10 mouse cellular contexts compared by ENCODE assay signal in the genomic region with DNA sequence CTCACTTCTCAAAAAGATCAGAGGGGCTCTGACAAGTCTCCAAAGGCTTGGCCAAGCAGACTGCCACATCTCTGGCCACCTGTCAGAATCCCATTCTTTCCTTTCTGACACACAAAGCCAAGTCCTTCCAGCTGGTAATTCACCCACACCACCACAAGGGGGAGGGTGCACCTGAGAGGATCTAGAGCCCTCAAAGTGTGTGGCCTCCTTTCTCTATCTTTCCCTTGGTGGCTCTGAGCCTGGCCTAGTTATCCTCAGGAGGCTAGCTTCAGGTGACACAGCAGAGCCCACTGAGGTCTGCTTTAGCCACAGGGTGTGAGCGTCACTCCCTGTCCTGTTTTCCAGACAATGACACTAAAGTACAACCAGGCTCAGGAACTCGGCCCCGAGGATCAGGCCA. TPM values are rescaled to one million over a fixed set of nuclear protein-coding genes. Genes with fewer than 3 reads are reported as not detected.
DNase-seq lines count a peak whose midpoint lies in the region; ATAC-seq and TF ChIP-seq lines count a peak whose summit lies in the region.
"Had no signal": no experiment of that assay in that cellular context is flagged by ENCODE, and none has a peak within 500 bp of the region (broad histone marks: within the 10 kb centered on the region; RNA-seq: fewer than 3 reads in every experiment).

No protein-coding gene starts in this region.

- H3K9ac ChIP-seq in hindbrain, embryonic 14.5 days = no peak overlapping the region
- no peak overlapping the region for H3K9ac ChIP-seq in hindbrain, embryonic 16.5 days (ENCODE audit: low read depth, low read length)
- H3K9ac ChIP-seq in MEL (ENCODE audit: control insufficient read depth, low read depth, low read length, poor library complexity, severe bottlenecking) = no peak overlapping the region
- peak overlapping the region; percentile 46; the same call in 1 of the 2 replicates for H3K9ac ChIP-seq in heart, embryonic 11.5 days (ENCODE audit: low read depth, low read length)
- H3K9ac ChIP-seq: embryonic facial prominence, embryonic 13.5 days had no signal

- H3K9me3 ChIP-seq in hindbrain, embryonic 14.5 days (ENCODE audit: control insufficient read depth, low read length) = no peaks in the 10 kb centered on the region
- no peaks in the 10 kb centered on the region for H3K9me3 ChIP-seq in hindbrain, embryonic 16.5 days (ENCODE audit: control insufficient read depth, low read length)
- no peaks in the 10 kb centered on the region for H3K9me3 ChIP-seq in MEL (replicated peaks; ENCODE audit: insufficient read depth, low read length)
- H3K9me3 ChIP-seq in heart, embryonic 11.5 days (replicated peaks; ENCODE audit: control insufficient read depth, low read length) = no peaks in the 10 kb centered on the region
- H3K9me3 ChIP-seq: embryonic facial prominence, embryonic 13.5 days; megakaryocyte, embryonic 14.5 days had no signal

- peaks cover 80% of the 10 kb centered on the region for H3K36me3 ChIP-seq in hindbrain, embryonic 14.5 days (replicated peaks; ENCODE audit: control insufficient read depth, insufficient read depth)
- peaks cover 4% of the 10 kb centered on the region for H3K36me3 ChIP-seq in hindbrain, embryonic 16.5 days (ENCODE audit: control insufficient read depth, insufficient read depth, low read length)
- peaks cover 0 to 5% of the 10 kb centered on the region in 2 experiments; a peak in 2 of 4 replicates for H3K36me3 ChIP-seq in MEL (ENCODE audit: control insufficient read depth in 1 of 2, insufficient read depth in 2 of 2, low read length in 2 of 2)
- H3K36me3 ChIP-seq in heart, embryonic 11.5 days (ENCODE audit: control insufficient read depth, insufficient read depth, low read length) = peaks cover 18% of the 10 kb centered on the region; the same call in 1 of the 2 replicates

- H3K27me3 ChIP-seq in hindbrain, embryonic 14.5 days (ENCODE audit: control insufficient read depth, insufficient read depth, low read length) = no peaks in the 10 kb centered on the region
- H3K27me3 ChIP-seq in hindbrain, embryonic 16.5 days (replicated peaks; ENCODE audit: control insufficient read depth, insufficient read depth, low read length) = no peaks in the 10 kb centered on the region
- H3K27me3 ChIP-seq in MEL (ENCODE audit: control insufficient read depth in 1 of 2, insufficient read depth in 2 of 2, low read length in 2 of 2) = no peaks in the 10 kb centered on the region
- no peaks in the 10 kb centered on the region for H3K27me3 ChIP-seq in cerebellum, adult 2 months (ENCODE audit: control insufficient read depth, insufficient read depth, low read length)
- no peaks in the 10 kb centered on the region for H3K27me3 ChIP-seq in heart, embryonic 11.5 days (ENCODE audit: control insufficient read depth, insufficient read depth, low read length)
- H3K27me3 ChIP-seq: embryonic facial prominence, embryonic 13.5 days; megakaryocyte, embryonic 14.5 days had no signal

- no peaks in the 10 kb centered on the region for H3K4me1 ChIP-seq in hindbrain, embryonic 14.5 days (replicated peaks; ENCODE audit: control insufficient read depth, insufficient read depth, low read length)
- H3K4me1 ChIP-seq in hindbrain, embryonic 16.5 days (ENCODE audit: control insufficient read depth, insufficient read depth, low read depth, low read length) = 0 out of 2 replicates have a peak, but pooled peaks cover 3% of the 10 kb centered on the region
- peaks cover 0 to 4% of the 10 kb centered on the region in 2 experiments; a peak in 1 of 4 replicates for H3K4me1 ChIP-seq in MEL (ENCODE audit: control insufficient read depth in 1 of 2, insufficient read depth in 2 of 2, low read length in 2 of 2)
- H3K4me1 ChIP-seq in cerebellum, adult 2 months (ENCODE audit: control insufficient read depth, insufficient read depth, low read length) = peaks cover 27% of the 10 kb centered on the region
- H3K4me1 ChIP-seq in heart, embryonic 11.5 days (ENCODE audit: control insufficient read depth, insufficient read depth, low read length) = 0 out of 2 replicates have a peak, but pooled peaks cover 13% of the 10 kb centered on the region

- WGBS in hindbrain, embryonic 14.5 days = 82% methylated on average over 3 of the region's 3 CpGs
- 91% methylated on average over 3 of the region's 3 CpGs for WGBS in hindbrain, embryonic 16.5 days
- 57% methylated on average over 3 of the region's 3 CpGs for WGBS in cerebellum, adult 2 months
- 54% methylated on average over 3 of the region's 3 CpGs for WGBS in heart, embryonic 11.5 days (ENCODE audit: insufficient replicate concordance)

- no peak overlapping the region for H3K27ac ChIP-seq in hindbrain, embryonic 14.5 days
- H3K27ac ChIP-seq in hindbrain, embryonic 16.5 days (ENCODE audit: low read depth, low read length) = no peak overlapping the region
- no peak overlapping the region for H3K27ac ChIP-seq in MEL (ENCODE audit: control insufficient read depth, low read depth, low read length)
- H3K27ac ChIP-seq in cerebellum, adult 2 months (ENCODE audit: insufficient read depth, low read length) = no peak overlapping the region
- H3K27ac ChIP-seq in heart, embryonic 11.5 days (ENCODE audit: low read depth, low read length) = peak overlapping the region; percentile 74
- H3K27ac ChIP-seq: embryonic facial prominence, embryonic 13.5 days had no signal

- no peak for ATAC-seq in hindbrain, embryonic 14.5 days (ENCODE audit: low FRiP score)
- ATAC-seq in hindbrain, embryonic 16.5 days = no peak
- no peak for ATAC-seq in heart, embryonic 11.5 days (replicated peaks; ENCODE audit: insufficient number of reproducible peaks, low FRiP score, low TSS enrichment)

- no peaks in the 10 kb centered on the region for H3K79me2 ChIP-seq in MEL (ENCODE audit: control insufficient read depth, insufficient read depth, low read length, poor library complexity)

- no peak overlapping the region for H3K4me2 ChIP-seq in hindbrain, embryonic 14.5 days (replicated peaks)
- no peak overlapping the region for H3K4me2 ChIP-seq in hindbrain, embryonic 16.5 days (ENCODE audit: low read length)
- H3K4me2 ChIP-seq in heart, embryonic 11.5 days = no peak overlapping the region
- H3K4me2 ChIP-seq: embryonic facial prominence, embryonic 13.5 days had no signal

- intact Hi-C loops in left cerebral cortex, postnatal 14 days (cut with DNase I) = no loop called here

- TF ChIP-seq EP300 in MEL (IDR thresholded peaks at IDR 0.05; ENCODE audit: low read depth in 1 of 2, low read length in 2 of 2) = no peak

- H3K4me3 ChIP-seq in hindbrain, embryonic 14.5 days (replicated peaks; ENCODE audit: low read length) = no peak overlapping the region
- no peak overlapping the region for H3K4me3 ChIP-seq in hindbrain, embryonic 16.5 days (ENCODE audit: low read length)
- no peak overlapping the region for H3K4me3 ChIP-seq in MEL (ENCODE audit: control insufficient read depth in 1 of 2, insufficient read depth in 1 of 2, low read depth in 2 of 2, low read length in 2 of 2)
- no peak overlapping the region for H3K4me3 ChIP-seq in cerebellum, adult 2 months (replicated peaks; ENCODE audit: insufficient read depth, low read depth, low read length)
- no peak overlapping the region for H3K4me3 ChIP-seq in heart, embryonic 11.5 days (ENCODE audit: low read depth, low read length)
- H3K4me3 ChIP-seq: embryonic facial prominence, embryonic 13.5 days; megakaryocyte, embryonic 14.5 days had no signal

- peak; percentile 55 for DNase-seq in hindbrain, embryonic 14.5 days (ENCODE audit: low spot score)
- peak; percentile 78 for DNase-seq in MEL (ENCODE audit: low read depth, low spot score)
- peak; percentile 76 to 77 for DNase-seq in cerebellum, adult 2 months
- DNase-seq in left cerebral cortex, postnatal 14 days (ENCODE audit: low spot score in 2 of 2) = peak; percentile 61
- peak; percentile 74 for DNase-seq in naive thymus-derived CD4-positive, alpha-beta T cell, adult 2 months (ENCODE audit: low read depth)
- DNase-seq in thymus, postnatal 10 days (ENCODE audit: low spot score in 2 of 2) = peak; percentile 43 to 71

- TF ChIP-seq CTCF in MEL (IDR thresholded peaks at IDR 0.05 in 2 of 3, conservative IDR thresholded peaks at IDR 0.05 in 1 of 3; ENCODE audit: control insufficient read depth in 1 of 3, insufficient read depth in 1 of 3, low read depth in 2 of 3, low read length in 3 of 3, poor library complexity in 1 of 3, severe bottlenecking in 1 of 3) = peak; percentile 61 to 93 (median 77)
- peak; percentile 75; the same call in 1 of the 2 replicates for TF ChIP-seq CTCF in cerebellum, adult 2 months (IDR thresholded peaks at IDR 0.05; ENCODE audit: borderline replicate concordance, insufficient read depth, low read depth, low read length)

- no peak for TF ChIP-seq POLR2A in MEL (IDR thresholded peaks at IDR 0.05; ENCODE audit: control insufficient read depth in 1 of 2, insufficient read depth in 1 of 2, low read depth in 1 of 2, low read length in 2 of 2, poor library complexity in 1 of 2)
- no peak for TF ChIP-seq POLR2A in cerebellum, adult 2 months (IDR thresholded peaks at IDR 0.05; ENCODE audit: borderline replicate concordance, insufficient read depth, low read length)

- TF ChIP-seq RAD21 in MEL (IDR thresholded peaks at IDR 0.05; ENCODE audit: low read depth, low read length) = peak; percentile 13

RNA-seq across cellular contexts. Expression of gene Snx21, which starts 7.6 kb away (rescaled TPM):
- 33.3 and 40.8 TPM in 2 replicates for polyA plus RNA-seq in hindbrain, embryonic 14.5 days (2014; fragmentation: Nextera tagmentation; extraction: Ambion mirVana)
- 45.3 and 47.5 TPM in 2 replicates for polyA plus RNA-seq in hindbrain, embryonic 16.5 days (2015; fragmentation: Nextera tagmentation; extraction: Ambion mirVana)
- 3.8 and 4.0 TPM in 2 replicates for total RNA-seq in MEL (2012; rRNA removed)
- 1 to 10 TPM in 1 of 2 experiments, not detected in 1; 7.7 TPM for polyA plus RNA-seq in MEL (2012; ENCODE audit: insufficient read depth in 1 of 2, insufficient read length in 2 of 2, low read depth in 1 of 2, low replicate concordance in 2 of 2, missing spikeins in 1 of 2)
- 70.7 and 70.8 TPM in 2 replicates for polyA plus RNA-seq in cerebellum, adult 2 months (2012; rRNA removed)
- 25.1 and 27.2 TPM in 2 replicates for polyA plus RNA-seq in heart, embryonic 11.5 days (2014; fragmentation: Nextera tagmentation; extraction: Ambion mirVana)
- 10 to 100 TPM; 46.0 to 46.8 TPM for total RNA-seq in left cerebral cortex, postnatal 14 days (2021)

RNA-seq across cellular contexts. Expression of gene Acot8, which starts 11.4 kb away (rescaled TPM):
- polyA plus RNA-seq in hindbrain, embryonic 14.5 days (2014; fragmentation: Nextera tagmentation; extraction: Ambion mirVana) = 18.3 and 20.8 TPM in 2 replicates
- 22.2 TPM in 2 replicates for polyA plus RNA-seq in hindbrain, embryonic 16.5 days (2015; fragmentation: Nextera tagmentation; extraction: Ambion mirVana)
- 32.2 and 40.3 TPM in 2 replicates for total RNA-seq in MEL (2012; rRNA removed)
- polyA plus RNA-seq in MEL (2012; ENCODE audit: insufficient read depth in 1 of 2, insufficient read length in 2 of 2, low read depth in 1 of 2, low replicate concordance in 2 of 2, missing spikeins in 1 of 2) = 10 to 100 TPM in 1 of 2 experiments, not detected in 1; 30.9 TPM
- 36.5 and 39.3 TPM in 2 replicates for polyA plus RNA-seq in cerebellum, adult 2 months (2012; rRNA removed)
- polyA plus RNA-seq in heart, embryonic 11.5 days (2014; fragmentation: Nextera tagmentation; extraction: Ambion mirVana) = 15.1 and 16.8 TPM in 2 replicates
- total RNA-seq in left cerebral cortex, postnatal 14 days (2021) = 10 to 100 TPM; 25.8 to 27.7 TPM

RNA-seq across cellular contexts. Expression of gene Zswim3, which starts 11.7 kb away (rescaled TPM):
- polyA plus RNA-seq in hindbrain, embryonic 14.5 days (2014; fragmentation: Nextera tagmentation; extraction: Ambion mirVana) = 16.4 and 17.0 TPM in 2 replicates
- 16.4 and 17.1 TPM in 2 replicates for polyA plus RNA-seq in hindbrain, embryonic 16.5 days (2015; fragmentation: Nextera tagmentation; extraction: Ambion mirVana)
- 4.7 and 4.8 TPM in 2 replicates for total RNA-seq in MEL (2012; rRNA removed)
- 1 to 10 TPM in 1 of 2 experiments, not detected in 1; 5.9 TPM for polyA plus RNA-seq in MEL (2012; ENCODE audit: insufficient read depth in 1 of 2, insufficient read length in 2 of 2, low read depth in 1 of 2, low replicate concordance in 2 of 2, missing spikeins in 1 of 2)
- 7.6 and 8.1 TPM in 2 replicates for polyA plus RNA-seq in cerebellum, adult 2 months (2012; rRNA removed)
- 7.2 and 7.4 TPM in 2 replicates for polyA plus RNA-seq in heart, embryonic 11.5 days (2014; fragmentation: Nextera tagmentation; extraction: Ambion mirVana)
- 1 to 10 TPM; 7.7 to 8.3 TPM for total RNA-seq in left cerebral cortex, postnatal 14 days (2021)

RNA-seq across cellular contexts. Expression of gene Tnnc2, which starts 13.5 kb away (rescaled TPM):
- polyA plus RNA-seq in hindbrain, embryonic 14.5 days (2014; fragmentation: Nextera tagmentation; extraction: Ambion mirVana) = 0.39 TPM in 1 of 2 replicates, not detected in the other
- polyA plus RNA-seq in hindbrain, embryonic 16.5 days (2015; fragmentation: Nextera tagmentation; extraction: Ambion mirVana) = 0.68 and 44.8 TPM in 2 replicates
- not detected in 2 replicates for total RNA-seq in MEL (2012; rRNA removed)
- polyA plus RNA-seq in MEL (2012; ENCODE audit: insufficient read depth in 1 of 2, insufficient read length in 2 of 2, low read depth in 1 of 2, low replicate concordance in 2 of 2, missing spikeins in 1 of 2) = not detected
- 0.57 and 0.62 TPM in 2 replicates for polyA plus RNA-seq in cerebellum, adult 2 months (2012; rRNA removed)
- polyA plus RNA-seq in heart, embryonic 11.5 days (2014; fragmentation: Nextera tagmentation; extraction: Ambion mirVana) = 0.48 and 1.4 TPM in 2 replicates
- total RNA-seq in left cerebral cortex, postnatal 14 days (2021) = 1 to 10 TPM in 1 of 2 experiments, not detected in 1; 1.1 TPM

RNA-seq across cellular contexts. Expression of gene Ube2c, which starts 23.5 kb away (rescaled TPM):
- polyA plus RNA-seq in hindbrain, embryonic 14.5 days (2014; fragmentation: Nextera tagmentation; extraction: Ambion mirVana) = 59.4 and 67.9 TPM in 2 replicates
- 69.0 and 75.0 TPM in 2 replicates for polyA plus RNA-seq in hindbrain, embryonic 16.5 days (2015; fragmentation: Nextera tagmentation; extraction: Ambion mirVana)
- total RNA-seq in MEL (2012; rRNA removed) = 170 and 177 TPM in 2 replicates
- polyA plus RNA-seq in MEL (2012; ENCODE audit: insufficient read depth in 1 of 2, insufficient read length in 2 of 2, low read depth in 1 of 2, low replicate concordance in 2 of 2, missing spikeins in 1 of 2) = 100 to 1,000 TPM; 257 to 365 TPM
- polyA plus RNA-seq in cerebellum, adult 2 months (2012; rRNA removed) = 0.55 and 1.0 TPM in 2 replicates
- polyA plus RNA-seq in heart, embryonic 11.5 days (2014; fragmentation: Nextera tagmentation; extraction: Ambion mirVana) = 449 and 506 TPM in 2 replicates
- 1 to 10 TPM; 2.0 to 3.0 TPM for total RNA-seq in left cerebral cortex, postnatal 14 days (2021)
